8 mouse cellular contexts compared by ENCODE assay signal in genomic region chr10:80432936-80433512, GRCm38 (mm10). TPM values are rescaled to one million over a fixed set of nuclear protein-coding genes. Genes with fewer than 3 reads are reported as not detected.
DNase-seq lines count a peak whose midpoint lies in the region; ATAC-seq and TF ChIP-seq lines count a peak whose summit lies in the region.

No protein-coding gene starts in this region.

- WGBS in forebrain, embryonic 10.5 days = under 1% methylated on average over 55 of the region's 60 CpGs
- WGBS in hindbrain, postnatal 0 days = 1% methylated on average over 43 of the region's 60 CpGs
- under 1% methylated on average over 58 of the region's 60 CpGs for WGBS in liver, embryonic 13.5 days (ENCODE audit: insufficient replicate concordance)

- H3K9ac ChIP-seq in hindbrain, postnatal 0 days (replicated peaks; ENCODE audit: low read length) = peak overlapping the region; percentile 98
- H3K9ac ChIP-seq in liver, embryonic 13.5 days = peak overlapping the region; percentile 100

- TF ChIP-seq CTCF in hindbrain, postnatal 0 days (IDR thresholded peaks at IDR 0.05; ENCODE audit: low read depth) = no peak

- peak; percentile 69 for DNase-seq in adrenal gland, postnatal 14 days
- DNase-seq in adrenal gland, adult 18-20 months (ENCODE audit: low spot score in 2 of 2) = no peak
- peak; percentile 26 to 36 for DNase-seq in CD8-positive naive resting alpha-beta T cell, adult 2 months (ENCODE audit: low read depth in 2 of 2, low spot score in 2 of 2)
- DNase-seq in forebrain, embryonic 10.5 days (ENCODE audit: extremely low spot score, low spot score) = peak; percentile 68
- peak; percentile 63 for DNase-seq in hindbrain, postnatal 0 days (ENCODE audit: low spot score)
- no peak for DNase-seq in liver, embryonic 13.5 days
- peak; percentile 40 for DNase-seq in ovary, postnatal 14 days (ENCODE audit: low spot score)
- DNase-seq in frontal cortex, postnatal 36 days (ENCODE audit: low spot score in 2 of 2) = no peak

- peak overlapping the region; percentile 99 for H3K4me3 ChIP-seq in forebrain, embryonic 10.5 days
- H3K4me3 ChIP-seq in hindbrain, postnatal 0 days (ENCODE audit: low read length) = peak overlapping the region; percentile 96
- peak overlapping the region; percentile 100 for H3K4me3 ChIP-seq in liver, embryonic 13.5 days (replicated peaks)

- no peaks in the 10 kb centered on the region for H3K9me3 ChIP-seq in forebrain, embryonic 10.5 days
- H3K9me3 ChIP-seq in hindbrain, postnatal 0 days (ENCODE audit: low read length) = no peaks in the 10 kb centered on the region
- H3K9me3 ChIP-seq in liver, embryonic 13.5 days (replicated peaks) = no peaks in the 10 kb centered on the region

- peaks cover 47% of the 10 kb centered on the region for H3K4me1 ChIP-seq in forebrain, embryonic 10.5 days
- H3K4me1 ChIP-seq in hindbrain, postnatal 0 days (ENCODE audit: insufficient read depth, low read length) = peaks cover 11% of the 10 kb centered on the region; the same call in 1 of the 2 replicates
- peaks cover 72% of the 10 kb centered on the region for H3K4me1 ChIP-seq in liver, embryonic 13.5 days (replicated peaks)

- peak overlapping the region; percentile 100 for H3K27ac ChIP-seq in forebrain, embryonic 10.5 days
- peak overlapping the region; percentile 96 for H3K27ac ChIP-seq in hindbrain, postnatal 0 days
- H3K27ac ChIP-seq in liver, embryonic 13.5 days = peak overlapping the region; percentile 95

- ATAC-seq in hindbrain, postnatal 0 days = peak; percentile 21; the same call in 1 of the 2 replicates
- ATAC-seq in liver, embryonic 13.5 days (ENCODE audit: low read depth) = no peak

- peak overlapping the region; percentile 72 for H3K4me2 ChIP-seq in hindbrain, postnatal 0 days (ENCODE audit: low read depth, low read length)
- H3K4me2 ChIP-seq in liver, embryonic 13.5 days = peak overlapping the region; percentile 89

- peaks cover 18% of the 10 kb centered on the region; the same call in 1 of the 2 replicates for H3K27me3 ChIP-seq in forebrain, embryonic 10.5 days (ENCODE audit: poor library complexity, severe bottlenecking)
- H3K27me3 ChIP-seq in hindbrain, postnatal 0 days (ENCODE audit: insufficient read depth, low read length) = no peaks in the 10 kb centered on the region
- H3K27me3 ChIP-seq in liver, embryonic 13.5 days = no peaks in the 10 kb centered on the region

- H3K36me3 ChIP-seq in forebrain, embryonic 10.5 days (replicated peaks) = peaks cover 34% of the 10 kb centered on the region
- H3K36me3 ChIP-seq in hindbrain, postnatal 0 days (ENCODE audit: insufficient read depth, low read length) = peaks cover 16% of the 10 kb centered on the region; the same call in 1 of the 2 replicates
- H3K36me3 ChIP-seq in liver, embryonic 13.5 days = peaks cover 33% of the 10 kb centered on the region

RNA-seq across cellular contexts. Expression of gene Tcf3, which starts 0.4 kb away (rescaled TPM):
- total RNA-seq in adrenal gland, postnatal 14 days (2021) = 54.4 and 61.8 TPM in 2 replicates
- total RNA-seq in adrenal gland, adult 18-20 months (2021) = 10 to 100 TPM; 32.9 to 44.2 TPM
- 191 and 199 TPM in 2 replicates for polyA plus RNA-seq in forebrain, embryonic 10.5 days (2016; fragmentation: Nextera tagmentation; extraction: Ambion mirVana)
- 132 TPM in 2 replicates for total RNA-seq in hindbrain, postnatal 0 days (2014; rRNA removed)
- polyA plus RNA-seq in hindbrain, postnatal 0 days (2015; fragmentation: Nextera tagmentation; extraction: Ambion mirVana) = 36.2 and 36.4 TPM in 2 replicates
- 55.2 and 56.2 TPM in 2 replicates for polyA plus RNA-seq in liver, embryonic 13.5 days (2015; fragmentation: Nextera tagmentation; extraction: Ambion mirVana)

RNA-seq across cellular contexts. Expression of gene Uqcr11, which starts 26.4 kb away (rescaled TPM):
- 1,202 and 1,279 TPM in 2 replicates for total RNA-seq in adrenal gland, postnatal 14 days (2021)
- 1,000 to 10,000 TPM in 1 of 2 experiments, 100 to 1,000 TPM in 1; 797 to 1,071 TPM for total RNA-seq in adrenal gland, adult 18-20 months (2021)
- polyA plus RNA-seq in forebrain, embryonic 10.5 days (2016; fragmentation: Nextera tagmentation; extraction: Ambion mirVana) = 625 and 631 TPM in 2 replicates
- total RNA-seq in hindbrain, postnatal 0 days (2014; rRNA removed) = 369 and 391 TPM in 2 replicates
- 897 and 981 TPM in 2 replicates for polyA plus RNA-seq in hindbrain, postnatal 0 days (2015; fragmentation: Nextera tagmentation; extraction: Ambion mirVana)
- polyA plus RNA-seq in liver, embryonic 13.5 days (2015; fragmentation: Nextera tagmentation; extraction: Ambion mirVana) = 474 and 603 TPM in 2 replicates

RNA-seq across cellular contexts. Expression of gene Mbd3, which starts 33.7 kb away (rescaled TPM):
- 106 and 116 TPM in 2 replicates for total RNA-seq in adrenal gland, postnatal 14 days (2021)
- 100 to 1,000 TPM; 137 to 157 TPM for total RNA-seq in adrenal gland, adult 18-20 months (2021)
- 343 and 346 TPM in 2 replicates for polyA plus RNA-seq in forebrain, embryonic 10.5 days (2016; fragmentation: Nextera tagmentation; extraction: Ambion mirVana)
- 48.2 and 50.4 TPM in 2 replicates for total RNA-seq in hindbrain, postnatal 0 days (2014; rRNA removed)
- polyA plus RNA-seq in hindbrain, postnatal 0 days (2015; fragmentation: Nextera tagmentation; extraction: Ambion mirVana) = 166 and 175 TPM in 2 replicates
- 81.2 and 87.4 TPM in 2 replicates for polyA plus RNA-seq in liver, embryonic 13.5 days (2015; fragmentation: Nextera tagmentation; extraction: Ambion mirVana)

RNA-seq across cellular contexts. Expression of gene Mex3d, which starts 45.6 kb away (rescaled TPM):
- 21.8 and 22.8 TPM in 2 replicates for total RNA-seq in adrenal gland, postnatal 14 days (2021)
- 10 to 100 TPM; 16.6 to 18.0 TPM for total RNA-seq in adrenal gland, adult 18-20 months (2021)
- 6.8 and 7.0 TPM in 2 replicates for polyA plus RNA-seq in forebrain, embryonic 10.5 days (2016; fragmentation: Nextera tagmentation; extraction: Ambion mirVana)
- 129 and 145 TPM in 2 replicates for total RNA-seq in hindbrain, postnatal 0 days (2014; rRNA removed)
- 11.6 and 14.2 TPM in 2 replicates for polyA plus RNA-seq in hindbrain, postnatal 0 days (2015; fragmentation: Nextera tagmentation; extraction: Ambion mirVana)
- polyA plus RNA-seq in liver, embryonic 13.5 days (2015; fragmentation: Nextera tagmentation; extraction: Ambion mirVana) = 1.0 and 1.1 TPM in 2 replicates

Comparison
In these comparisons a context has a peak if more than half of its experiments do, and no peak if none do; other contexts are left out.
1. DNase-seq: peak in adrenal gland, postnatal 14 days (single experiment), CD8-positive naive resting alpha-beta T cell, adult 2 months (2 of 2), forebrain, embryonic 10.5 days (single experiment), hindbrain, postnatal 0 days (single experiment) and ovary, postnatal 14 days (single experiment); none in adrenal gland, adult 18-20 months (0 of 2), liver, embryonic 13.5 days (single experiment) and frontal cortex, postnatal 36 days (0 of 2).
2. Peak in every context shown above with its lines, with median percentiles within 50 percentile points of each other: H3K27ac ChIP-seq and H3K4me3 ChIP-seq.